Mouse (Mus musculus): ENCODE measurements around the gene a. TPM values are rescaled to one million over a fixed set of nuclear protein-coding genes. Genes with fewer than 3 reads are reported as not detected.

a gene
- polyA plus RNA-seq, 1 experiment from 2014 or later: 5.3 TPM

- Histone ChIP-seq H3K4me2 (ENCODE audit: low read depth, low read length) (no peak overlapping the region), H3K9me3 (ENCODE audit: control insufficient read depth, low read length) (no peaks in the 10 kb centered on the region), H3K36me3 (ENCODE audit: control insufficient read depth, insufficient read depth, low read length) (no peaks in the 10 kb centered on the region), H3K9ac (ENCODE audit: low read depth, low read length) (no peak overlapping the region), H3K27me3 (replicated peaks; ENCODE audit: control insufficient read depth, insufficient read depth, low read length) (no peaks in the 10 kb centered on the region), H3K27ac (replicated peaks; ENCODE audit: low read depth, low read length) (no peak overlapping the region), H3K4me3 (ENCODE audit: low read depth, low read length) (no peak overlapping the region), H3K4me1 (ENCODE audit: control insufficient read depth, insufficient read depth, low read length) (no peaks in the 10 kb centered on the region)
- DNase-seq (ENCODE audit: low spot score) (no peak), ATAC-seq (ENCODE audit: low read depth) (no peak)
- WGBS: 85% methylated on average over 1 of the region's 1 CpGs
Observed at GRCm38 (mm10) chr2:154774032-154774431, 17.2 kb upstream of the a start.

GRCm38 (mm10) chr2:154776496-154776895 is 14.7 kb upstream of the a start:
- H3K4me2 ChIP-seq (ENCODE audit: low read depth, low read length): no peak overlapping the region
- ATAC-seq (ENCODE audit: low read depth): no peak
- 72% methylated on average over 7 of the region's 7 CpGs for WGBS
- H3K9me3 ChIP-seq (ENCODE audit: control insufficient read depth, low read length): no peaks in the 10 kb centered on the region
- no peak overlapping the region for H3K27ac ChIP-seq (replicated peaks; ENCODE audit: low read depth, low read length)
- DNase-seq (ENCODE audit: low spot score): no peak
- no peaks in the 10 kb centered on the region for H3K27me3 ChIP-seq (replicated peaks; ENCODE audit: control insufficient read depth, insufficient read depth, low read length)
- H3K36me3 ChIP-seq (ENCODE audit: control insufficient read depth, insufficient read depth, low read length): no peaks in the 10 kb centered on the region
- H3K9ac ChIP-seq (ENCODE audit: low read depth, low read length): no peak overlapping the region
- no peak overlapping the region for H3K4me3 ChIP-seq (ENCODE audit: low read depth, low read length)
- H3K4me1 ChIP-seq (ENCODE audit: control insufficient read depth, insufficient read depth, low read length): no peaks in the 10 kb centered on the region

GRCm38 (mm10) chr2:154779648-154780047 is 11.6 kb upstream of the a start:
- ATAC-seq (ENCODE audit: low read depth): no peak
- no peak overlapping the region for H3K4me2 ChIP-seq (ENCODE audit: low read depth, low read length)
- H3K27ac ChIP-seq (replicated peaks; ENCODE audit: low read depth, low read length): no peak overlapping the region
- no peak overlapping the region for H3K9ac ChIP-seq (ENCODE audit: low read depth, low read length)
- H3K27me3 ChIP-seq (replicated peaks; ENCODE audit: control insufficient read depth, insufficient read depth, low read length): no peaks in the 10 kb centered on the region
- WGBS: 35% methylated on average over 3 of the region's 3 CpGs
- no peak for DNase-seq (ENCODE audit: low spot score)
- no peak overlapping the region for H3K4me3 ChIP-seq (ENCODE audit: low read depth, low read length)
- H3K36me3 ChIP-seq (ENCODE audit: control insufficient read depth, insufficient read depth, low read length): no peaks in the 10 kb centered on the region
- H3K9me3 ChIP-seq (ENCODE audit: control insufficient read depth, low read length): no peaks in the 10 kb centered on the region
- H3K4me1 ChIP-seq (ENCODE audit: control insufficient read depth, insufficient read depth, low read length): peaks cover 3% of the 10 kb centered on the region

- Histone ChIP-seq H3K4me1 (ENCODE audit: control insufficient read depth, insufficient read depth, low read length) (peaks cover 11% of the 10 kb centered on the region), H3K9ac (ENCODE audit: low read depth, low read length) (no peak overlapping the region), H3K4me2 (ENCODE audit: low read depth, low read length) (no peak overlapping the region), H3K27me3 (replicated peaks; ENCODE audit: control insufficient read depth, insufficient read depth, low read length) (no peaks in the 10 kb centered on the region), H3K36me3 (ENCODE audit: control insufficient read depth, insufficient read depth, low read length) (no peaks in the 10 kb centered on the region), H3K27ac (replicated peaks; ENCODE audit: low read depth, low read length) (no peak overlapping the region), H3K4me3 (ENCODE audit: low read depth, low read length) (no peak overlapping the region), H3K9me3 (ENCODE audit: control insufficient read depth, low read length) (no peaks in the 10 kb centered on the region)
- no peak for ATAC-seq (ENCODE audit: low read depth)
- 57% methylated on average over 4 of the region's 4 CpGs for WGBS
- DNase-seq (ENCODE audit: low spot score): no peak
Observed at GRCm38 (mm10) chr2:154782361-154782760, 8.8 kb upstream of the a start.

GRCm38 (mm10) chr2:154782856-154783650 is 8.1 kb upstream of the a start:
- Histone ChIP-seq H3K4me2 (ENCODE audit: low read depth, low read length) (no peak overlapping the region), H3K4me3 (ENCODE audit: low read depth, low read length) (no peak overlapping the region), H3K9ac (ENCODE audit: low read depth, low read length) (no peak overlapping the region), H3K27me3 (replicated peaks; ENCODE audit: control insufficient read depth, insufficient read depth, low read length) (no peaks in the 10 kb centered on the region), H3K4me1 (ENCODE audit: control insufficient read depth, insufficient read depth, low read length) (peaks cover 11% of the 10 kb centered on the region), H3K27ac (replicated peaks; ENCODE audit: low read depth, low read length) (no peak overlapping the region), H3K9me3 (ENCODE audit: control insufficient read depth, low read length) (no peaks in the 10 kb centered on the region), H3K36me3 (ENCODE audit: control insufficient read depth, insufficient read depth, low read length) (no peaks in the 10 kb centered on the region)
- 79% methylated on average over 17 of the region's 17 CpGs for WGBS
- peak; percentile 33 for DNase-seq (ENCODE audit: low spot score)
- no peak for ATAC-seq (ENCODE audit: low read depth)

- Histone ChIP-seq H3K4me1 (ENCODE audit: control insufficient read depth, insufficient read depth, low read length) (peaks cover 17% of the 10 kb centered on the region), H3K4me2 (ENCODE audit: low read depth, low read length) (no peak overlapping the region)
- 62% methylated on average over 3 of the region's 3 CpGs for WGBS
Observed at GRCm38 (mm10) chr2:154785284-154785683, 5.9 kb upstream of the a start.

GRCm38 (mm10) chr2:154786187-154786586 is 5.0 kb upstream of the a start:
- H3K27me3 ChIP-seq (replicated peaks; ENCODE audit: control insufficient read depth, insufficient read depth, low read length): no peaks in the 10 kb centered on the region
- H3K4me1 ChIP-seq (ENCODE audit: control insufficient read depth, insufficient read depth, low read length): peaks cover 17% of the 10 kb centered on the region
- no peak overlapping the region for H3K4me2 ChIP-seq (ENCODE audit: low read depth, low read length)
- H3K9ac ChIP-seq (ENCODE audit: low read depth, low read length): no peak overlapping the region
- DNase-seq (ENCODE audit: low spot score) (no peak), ATAC-seq (ENCODE audit: low read depth) (no peak)
- WGBS: 48% methylated on average over 3 of the region's 3 CpGs
- no peaks in the 10 kb centered on the region for H3K36me3 ChIP-seq (ENCODE audit: control insufficient read depth, insufficient read depth, low read length)
- no peak overlapping the region for H3K4me3 ChIP-seq (ENCODE audit: low read depth, low read length)
- H3K9me3 ChIP-seq (ENCODE audit: control insufficient read depth, low read length): no peaks in the 10 kb centered on the region
- no peak overlapping the region for H3K27ac ChIP-seq (replicated peaks; ENCODE audit: low read depth, low read length)

More at GRCm38 (mm10) chr2:154785284-154785683, 5.9 kb upstream of the a start:
- Histone ChIP-seq H3K9me3 (ENCODE audit: control insufficient read depth, low read length) (no peaks in the 10 kb centered on the region), H3K4me3 (ENCODE audit: low read depth, low read length) (no peak overlapping the region), H3K9ac (ENCODE audit: low read depth, low read length) (no peak overlapping the region), H3K27ac (replicated peaks; ENCODE audit: low read depth, low read length) (no peak overlapping the region), H3K36me3 (ENCODE audit: control insufficient read depth, insufficient read depth, low read length) (no peaks in the 10 kb centered on the region), H3K27me3 (replicated peaks; ENCODE audit: control insufficient read depth, insufficient read depth, low read length) (no peaks in the 10 kb centered on the region)
- DNase-seq (ENCODE audit: low spot score) (no peak), ATAC-seq (ENCODE audit: low read depth) (no peak)

- Histone ChIP-seq H3K27me3 (replicated peaks; ENCODE audit: control insufficient read depth, insufficient read depth, low read length) (no peaks in the 10 kb centered on the region), H3K4me3 (ENCODE audit: low read depth, low read length) (no peak overlapping the region), H3K4me2 (ENCODE audit: low read depth, low read length) (no peak overlapping the region), H3K27ac (replicated peaks; ENCODE audit: low read depth, low read length) (no peak overlapping the region), H3K9ac (ENCODE audit: low read depth, low read length) (no peak overlapping the region), H3K4me1 (ENCODE audit: control insufficient read depth, insufficient read depth, low read length) (peaks cover 17% of the 10 kb centered on the region), H3K36me3 (ENCODE audit: control insufficient read depth, insufficient read depth, low read length) (no peaks in the 10 kb centered on the region), H3K9me3 (ENCODE audit: control insufficient read depth, low read length) (no peaks in the 10 kb centered on the region)
- 87% methylated on average over 11 of the region's 11 CpGs for WGBS
- DNase-seq (ENCODE audit: low spot score): no peak
- no peak for ATAC-seq (ENCODE audit: low read depth)
Observed at GRCm38 (mm10) chr2:154786776-154787175, 4.4 kb upstream of the a start.

- peaks cover 36% of the 10 kb centered on the region for H3K4me1 ChIP-seq (ENCODE audit: control insufficient read depth, insufficient read depth, low read length)
Observed at GRCm38 (mm10) chr2:154789381-154789780, 1.8 kb upstream of the a start.

More at GRCm38 (mm10) chr2:154789381-154789780, 1.8 kb upstream of the a start:
- WGBS: 77% methylated on average over 6 of the region's 6 CpGs
- H3K4me3 ChIP-seq (ENCODE audit: low read depth, low read length): no peak overlapping the region
- H3K27ac ChIP-seq (replicated peaks; ENCODE audit: low read depth, low read length): no peak overlapping the region
- no peaks in the 10 kb centered on the region for H3K27me3 ChIP-seq (replicated peaks; ENCODE audit: control insufficient read depth, insufficient read depth, low read length)
- ATAC-seq (ENCODE audit: low read depth) (no peak), DNase-seq (ENCODE audit: low spot score) (no peak)
- no peaks in the 10 kb centered on the region for H3K9me3 ChIP-seq (ENCODE audit: control insufficient read depth, low read length)
- no peak overlapping the region for H3K9ac ChIP-seq (ENCODE audit: low read depth, low read length)
- H3K36me3 ChIP-seq (ENCODE audit: control insufficient read depth, insufficient read depth, low read length): no peaks in the 10 kb centered on the region
- H3K4me2 ChIP-seq (ENCODE audit: low read depth, low read length): no peak overlapping the region
